Mouse (Mus musculus) T-cell, adult 66 days (primary cell): ENCODE results near the gene Pramel4. TPM values are rescaled to one million over a fixed set of nuclear protein-coding genes. Genes with fewer than 3 reads are reported as not detected.

Source experiments
- total RNA-seq, 2 experiments: library from RNA; stranded (reverse); gene quantifications; 3 replicates in 1 of 2; 4 replicates in 1 of 2; pipeline ENCODE4 v1.2.4; 2023

The Pramel4 gene
- not detected for total RNA-seq

DNA sequence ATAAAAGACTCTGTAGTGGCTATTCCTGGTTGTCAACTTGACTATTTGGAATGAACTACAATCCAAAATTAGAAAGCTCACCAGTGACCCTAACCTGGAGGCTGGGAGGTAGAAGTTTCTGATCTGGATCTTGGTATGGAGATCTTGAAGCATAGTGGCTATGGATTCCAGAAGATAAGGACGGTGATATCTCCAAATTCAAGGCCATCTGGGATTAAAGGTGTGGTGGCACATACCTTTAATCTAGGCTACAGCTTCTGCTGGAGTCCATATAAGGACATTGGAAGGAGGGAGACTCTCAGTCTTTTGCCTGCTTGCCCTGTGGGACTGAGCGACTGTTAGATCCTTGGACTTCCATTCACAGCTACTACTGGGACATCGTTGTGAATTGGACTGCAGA, at the start of gene Pramel4:
TSS of gene Pramel4 (plus strand) at position 301 of the 400 bp plus-strand sequence.

DNA sequence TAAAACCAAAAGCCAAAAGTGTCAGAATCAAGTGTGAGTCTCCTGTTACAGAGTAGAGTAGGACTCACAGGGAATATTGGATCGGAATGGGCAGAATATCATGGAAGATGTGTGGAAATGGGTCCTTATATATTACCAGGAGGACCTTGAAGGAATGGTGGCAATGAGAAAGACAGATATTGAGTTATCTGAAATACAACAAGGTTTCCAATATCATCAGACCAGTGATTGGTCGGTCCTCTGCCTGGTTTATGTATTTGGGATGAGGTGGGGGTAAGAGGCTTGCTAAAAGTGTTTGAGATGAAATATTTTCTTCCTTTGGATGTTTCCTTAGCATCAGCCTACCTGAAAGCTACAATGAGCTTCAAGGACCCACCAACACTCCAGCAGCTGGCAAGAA, 47.2 kb downstream of the Pramel4 start, which contains the start of gene Gm13102:
TSS of gene Gm13102 (plus strand) at position 301 of the 400 bp plus-strand sequence.

Other genes starting within 250 kb of the Pramel4 start
- gene Gm13084, start 243.0 kb upstream of the Pramel4 start, total RNA-seq, result not detected
- gene Gm13103, start 212.6 kb upstream of the Pramel4 start, total RNA-seq, result not detected
- gene Pramef6, start 158.7 kb upstream of the Pramel4 start, total RNA-seq, result not detected
- gene Pramef25, start 108.1 kb upstream of the Pramel4 start, total RNA-seq, result not detected
- not detected for gene Gm13101, start 92.2 kb upstream of the Pramel4 start, total RNA-seq
- gene Pramef17, start 64.8 kb upstream of the Pramel4 start, total RNA-seq, result not detected
- gene Gm13102, start 47.3 kb downstream of the Pramel4 start, total RNA-seq, result not detected
- not detected for gene Oog3, start 103.5 kb downstream of the Pramel4 start, total RNA-seq
- gene Oog2, start 131.6 kb downstream of the Pramel4 start, total RNA-seq, result not detected
- gene C87977, start 154.2 kb downstream of the Pramel4 start, total RNA-seq, result not detected
- gene Pramel5, start 221.4 kb downstream of the Pramel4 start, total RNA-seq, result not detected